Comparison of ENCODE assay signal across 8 mouse cellular contexts in genomic region chr11:54438991-54439690, GRCm38 (mm10). TPM values are rescaled to one million over a fixed set of nuclear protein-coding genes. Genes with fewer than 3 reads are reported as not detected.
DNase-seq lines count a peak whose midpoint lies in the region; ATAC-seq lines count a peak whose summit lies in the region.

No protein-coding gene starts in this region.

- peak overlapping the region; percentile 75 for H3K4me2 ChIP-seq in liver, embryonic 12.5 days

- ATAC-seq in liver, embryonic 12.5 days: no peak

- peaks cover 26% of the 10 kb centered on the region for H3K4me1 ChIP-seq in forebrain, embryonic 10.5 days
- peaks cover 41% of the 10 kb centered on the region for H3K4me1 ChIP-seq in liver, embryonic 12.5 days

- no peaks in the 10 kb centered on the region for H3K36me3 ChIP-seq in forebrain, embryonic 10.5 days (replicated peaks)
- H3K36me3 ChIP-seq in liver, embryonic 12.5 days: no peaks in the 10 kb centered on the region

- no peaks in the 10 kb centered on the region for H3K9me3 ChIP-seq in forebrain, embryonic 10.5 days
- H3K9me3 ChIP-seq in liver, embryonic 12.5 days (replicated peaks): no peaks in the 10 kb centered on the region

- H3K27me3 ChIP-seq in forebrain, embryonic 10.5 days (ENCODE audit: poor library complexity, severe bottlenecking): no peaks in the 10 kb centered on the region
- no peaks in the 10 kb centered on the region for H3K27me3 ChIP-seq in liver, embryonic 12.5 days (replicated peaks)

- H3K27ac ChIP-seq in forebrain, embryonic 10.5 days: 0 out of 2 replicates have a peak overlapping the region, but pooled peaks have one; percentile 97
- peak overlapping the region; percentile 92 for H3K27ac ChIP-seq in liver, embryonic 12.5 days

- H3K4me3 ChIP-seq in forebrain, embryonic 10.5 days: peak overlapping the region; percentile 90
- H3K4me3 ChIP-seq in liver, embryonic 12.5 days: peak overlapping the region; percentile 97

- WGBS in forebrain, embryonic 10.5 days: 66% methylated on average over 11 of the region's 11 CpGs
- 12% methylated on average over 11 of the region's 11 CpGs for WGBS in liver, embryonic 12.5 days (ENCODE audit: insufficient replicate concordance)

- H3K9ac ChIP-seq in liver, embryonic 12.5 days: peak overlapping the region; percentile 98

- peak; percentile 9 for DNase-seq in embryo, embryonic 11 days
- DNase-seq in embryo, embryonic 10 days (ENCODE audit: low spot score): no peak
- DNase-seq in 416B (ENCODE audit: low read depth): peak; percentile 55
- DNase-seq in forebrain, embryonic 10.5 days (ENCODE audit: extremely low spot score, low spot score): no peak
- DNase-seq in frontal cortex, postnatal 14 days (ENCODE audit: low spot score in 2 of 2): no peak
- no peak for DNase-seq in urinary bladder, postnatal 36 days (ENCODE audit: low spot score in 2 of 2)
- no peak for DNase-seq in kidney, adult 8-10 months

RNA-seq across cellular contexts. Expression of gene Fnip1, which starts 1.1 kb away (rescaled TPM):
- polyA plus RNA-seq in forebrain, embryonic 10.5 days (2016; fragmentation: Nextera tagmentation; extraction: Ambion mirVana): 8.1 and 8.9 TPM in 2 replicates
- polyA plus RNA-seq in liver, embryonic 12.5 days (2016; fragmentation: Nextera tagmentation; extraction: Ambion mirVana): 5.5 and 5.9 TPM in 2 replicates

Comparison
In these comparisons a context has a peak if more than half of its experiments do, and no peak if none do; other contexts are left out.
1. DNase-seq: peak in embryo, embryonic 11 days (single experiment) and 416B (single experiment); none in embryo, embryonic 10 days (single experiment), forebrain, embryonic 10.5 days (single experiment), frontal cortex, postnatal 14 days (0 of 2), urinary bladder, postnatal 36 days (0 of 2) and kidney, adult 8-10 months (0 of 2).